Mouse (Mus musculus) hindbrain, embryonic 16.5 days (tissue): ENCODE measurements around the gene Ppm1m. TPM values are rescaled to one million over a fixed set of nuclear protein-coding genes. Genes with fewer than 3 reads are reported as not detected.

Experiments
- ATAC-seq: fragments of 200-750 bp; cut with Nextera tagmentation; 2 replicates; pipeline ENCODE4 v1.8.0; 2017; ENCODE audit warnings: moderate TSS enrichment, moderate library complexity
- H3K27ac ChIP-seq: fragments of 300-500 bp; sonication (generic); 2 replicates; pipeline ENCODE4 v1.5.1; 2014; ENCODE audit warnings: low read depth, mild to moderate bottlenecking, control low read depth, low read length, moderate library complexity
- H3K27me3 ChIP-seq: fragments of 300-500 bp; sonication (generic); replicated peaks from 2 replicates; pipeline ENCODE4 v1.6.1; 2014; ENCODE audit warnings: low read length; ENCODE audit not compliant: control insufficient read depth, insufficient read depth
- H3K36me3 ChIP-seq: fragments of 300-500 bp; sonication (generic); 2 replicates; pipeline ENCODE4 v1.6.1; 2014; ENCODE audit warnings: mild to moderate bottlenecking, low read length, moderate library complexity, mixed read lengths; ENCODE audit not compliant: control insufficient read depth, insufficient read depth
- H3K4me1 ChIP-seq: fragments of 300-500 bp; sonication (generic); 2 replicates; pipeline ENCODE4 v1.6.1; 2014; ENCODE audit warnings: low read depth, low read length; ENCODE audit not compliant: control insufficient read depth, insufficient read depth
- H3K4me2 ChIP-seq: fragments of 300-500 bp; sonication (generic); 2 replicates; pipeline ENCODE4 v1.6.1; 2014; ENCODE audit warnings: mild to moderate bottlenecking, low read length, control low read depth, moderate library complexity
- H3K4me3 ChIP-seq: fragments of 300-500 bp; sonication (generic); 2 replicates; pipeline ENCODE4 v1.5.1; 2014; ENCODE audit warnings: mild to moderate bottlenecking, low read length, control low read depth, moderate library complexity
- H3K9ac ChIP-seq: fragments of 300-500 bp; sonication (generic); 2 replicates; pipeline ENCODE4 v1.6.1; 2014; ENCODE audit warnings: low read depth, mild to moderate bottlenecking, control low read depth, low read length, moderate library complexity
- H3K9me3 ChIP-seq: fragments of 300-500 bp; sonication (generic); 2 replicates; pipeline ENCODE4 v1.6.1; 2014; ENCODE audit warnings: mild to moderate bottlenecking, low read length, moderate library complexity; ENCODE audit not compliant: control insufficient read depth
- WGBS: fragments of 180-500 bp; shearing (Covaris S2); extraction: QIAGEN DNeasy Blood & Tissue Kit; methylation state at CpG from one replicate; pipeline ENCODE4 v1.1.7; 2014; 5-methylcytosine and 5-hydroxymethylcytosine counted together
- polyA plus RNA-seq: library from polyadenylated mRNA; unstranded; fragments of >200 nt; fragmentation: Nextera tagmentation; extraction: Ambion mirVana; gene quantifications from 2 replicates; pipeline ENCODE4 v1.2.1, GENCODE M21; 2015

Ppm1m gene
- 20.9 TPM in 2 replicates for polyA plus RNA-seq

GRCm38 (mm10) chr9:106199535-106200272 is at the start of gene Ppm1m:
Gene Ppm1m, minus strand, starts transcription at chr9:106199746.
- no peaks in the 10 kb centered on the region for H3K27me3 ChIP-seq
- H3K9ac ChIP-seq: peak within 1 kb of the TSS; percentile 77
- peak within 1 kb of the TSS; percentile 77 for H3K4me2 ChIP-seq
- H3K36me3 ChIP-seq: no peaks in the 10 kb centered on the region
- no peak for ATAC-seq
- H3K27ac ChIP-seq: no peak within 1 kb of the TSS; the same call in 1 of the 2 replicates
- no peaks in the 10 kb centered on the region for H3K9me3 ChIP-seq
- peaks cover 28% of the 10 kb centered on the region for H3K4me1 ChIP-seq
- WGBS: 40% methylated on average over 18 of the region's 18 CpGs
- peak within 1 kb of the TSS; percentile 59 for H3K4me3 ChIP-seq

GRCm38 (mm10) chr9:106242813-106243488 is 43.4 kb upstream of the Ppm1m start:
- Histone ChIP-seq H3K4me2 (no peak overlapping the region), H3K36me3 (peaks cover 23% of the 10 kb centered on the region), H3K9me3 (no peaks in the 10 kb centered on the region), H3K27ac (no peak overlapping the region), H3K9ac (no peak overlapping the region), H3K4me1 (peaks cover 13% of the 10 kb centered on the region), H3K27me3 (no peaks in the 10 kb centered on the region), H3K4me3 (no peak overlapping the region)
- 80% methylated on average over 19 of the region's 19 CpGs for WGBS
- no peak for ATAC-seq

DNA sequence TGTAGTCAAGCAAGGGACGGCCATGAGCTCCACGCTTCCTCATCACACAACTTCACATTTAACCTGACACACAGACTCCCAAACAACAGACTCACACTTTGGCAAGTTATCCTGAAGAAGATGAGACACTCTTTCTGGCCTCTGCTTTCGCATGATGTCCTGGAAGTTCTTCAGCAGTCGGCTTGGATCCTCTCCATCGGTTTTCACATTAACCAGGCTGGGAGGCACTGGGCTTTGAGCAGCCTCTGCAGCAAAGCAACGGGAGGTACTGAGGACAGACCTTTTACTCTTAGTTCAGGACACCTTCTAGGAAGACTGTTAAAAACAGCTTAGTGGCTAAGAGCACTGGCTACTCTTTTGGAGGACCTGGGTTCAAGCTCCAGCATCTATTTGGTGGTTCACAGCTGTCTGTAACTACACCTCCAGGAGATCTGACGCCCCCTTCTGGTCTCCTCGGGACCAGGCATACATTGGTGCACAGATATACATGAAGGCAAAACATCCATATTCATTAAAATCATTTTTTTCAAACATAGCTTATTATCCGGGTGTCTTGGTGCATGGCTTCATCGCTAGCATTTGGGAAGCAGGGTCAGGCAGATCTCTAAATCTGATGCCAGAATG is 42.1 kb upstream of the Ppm1m start:
- H3K4me1 ChIP-seq: peaks cover 7% of the 10 kb centered on the region
- no peak overlapping the region for H3K4me2 ChIP-seq
- no peaks in the 10 kb centered on the region for H3K27me3 ChIP-seq
- H3K9me3 ChIP-seq: no peaks in the 10 kb centered on the region
- peaks cover 29% of the 10 kb centered on the region for H3K36me3 ChIP-seq
- no peak overlapping the region for H3K9ac ChIP-seq
- no peak for ATAC-seq
- H3K4me3 ChIP-seq: no peak overlapping the region
- 90% methylated on average over 10 of the region's 10 CpGs for WGBS
- H3K27ac ChIP-seq: no peak overlapping the region

GRCm38 (mm10) chr9:106237878-106238277 is 38.3 kb upstream of the Ppm1m start:
- Histone ChIP-seq H3K36me3 (peaks cover 57% of the 10 kb centered on the region), H3K27ac (no peak overlapping the region), H3K9me3 (no peaks in the 10 kb centered on the region), H3K4me1 (no peaks in the 10 kb centered on the region), H3K4me2 (no peak overlapping the region), H3K4me3 (no peak overlapping the region), H3K27me3 (no peaks in the 10 kb centered on the region), H3K9ac (no peak overlapping the region)
- WGBS: 90% methylated on average over 10 of the region's 10 CpGs
- ATAC-seq: no peak

DNA sequence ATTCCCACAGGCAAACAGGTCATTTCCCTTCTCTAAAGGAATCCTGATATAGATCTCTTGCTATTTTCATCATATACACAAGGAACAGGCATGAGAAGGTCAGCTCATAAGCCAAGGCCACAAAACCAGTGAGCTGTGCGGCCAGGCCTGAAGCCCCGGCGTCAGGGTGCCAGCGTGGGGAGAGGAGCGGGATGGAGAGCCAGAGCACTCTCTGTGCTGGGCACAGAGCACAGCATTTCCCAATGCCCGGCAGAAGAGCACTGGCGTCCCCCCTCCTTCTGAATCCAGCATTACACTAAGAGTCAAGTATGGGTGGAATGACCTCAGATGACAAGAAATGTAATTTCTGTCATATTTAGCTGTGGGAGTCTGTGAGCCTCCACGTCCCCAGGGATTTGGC is 37.9 kb upstream of the Ppm1m start:
- 91% methylated on average over 8 of the region's 8 CpGs for WGBS
- no peak overlapping the region for H3K9ac ChIP-seq
- H3K27ac ChIP-seq: no peak overlapping the region
- no peaks in the 10 kb centered on the region for H3K9me3 ChIP-seq
- H3K36me3 ChIP-seq: peaks cover 54% of the 10 kb centered on the region
- no peak overlapping the region for H3K4me2 ChIP-seq
- H3K4me1 ChIP-seq: no peaks in the 10 kb centered on the region
- H3K27me3 ChIP-seq: no peaks in the 10 kb centered on the region
- no peak overlapping the region for H3K4me3 ChIP-seq
- no peak for ATAC-seq

- WGBS: 87% methylated on average over 3 of the region's 3 CpGs
- ATAC-seq: no peak
- no peaks in the 10 kb centered on the region for H3K4me1 ChIP-seq
- H3K36me3 ChIP-seq: peaks cover 56% of the 10 kb centered on the region
- H3K9me3 ChIP-seq: no peaks in the 10 kb centered on the region
- H3K4me3 ChIP-seq: no peak overlapping the region
- no peak overlapping the region for H3K9ac ChIP-seq
- H3K27me3 ChIP-seq: no peaks in the 10 kb centered on the region
- no peak overlapping the region for H3K4me2 ChIP-seq
- H3K27ac ChIP-seq: no peak overlapping the region
Measured at GRCm38 (mm10) chr9:106236818-106237211, 37.3 kb upstream of the Ppm1m start.

DNA sequence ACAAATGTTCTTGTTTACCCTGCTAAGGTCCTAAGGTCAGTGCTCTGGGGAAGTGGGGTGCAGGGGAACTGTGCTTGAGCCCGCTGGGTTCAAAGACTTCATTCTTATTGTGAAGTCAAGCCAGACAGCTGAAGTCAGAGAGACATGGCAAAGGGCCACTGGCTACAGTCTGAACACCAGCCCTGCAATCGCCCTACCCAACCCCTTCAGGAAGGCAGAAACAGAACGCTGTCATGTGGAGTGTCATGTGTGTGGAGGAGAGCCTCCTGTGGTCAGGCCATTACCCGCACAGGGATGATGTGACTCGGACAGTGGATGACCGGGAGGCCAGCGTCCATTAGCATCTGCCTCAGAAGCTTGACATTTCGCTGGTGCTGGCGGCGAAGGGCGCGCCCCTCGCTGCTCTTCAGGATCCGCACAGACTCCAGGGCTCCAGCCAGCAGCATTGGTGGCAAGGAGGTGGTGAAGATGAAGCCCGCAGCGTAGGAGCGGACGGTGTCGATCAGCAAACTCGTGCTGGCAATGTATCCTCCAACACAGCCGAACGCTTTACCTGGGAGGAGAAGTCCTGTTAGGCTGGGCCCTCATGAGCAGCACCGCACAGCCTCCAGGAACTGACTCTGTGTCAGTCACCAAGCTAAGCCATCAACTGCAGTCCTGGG is 36.7 kb upstream of the Ppm1m start:
- Histone ChIP-seq H3K27me3 (no peaks in the 10 kb centered on the region), H3K4me3 (no peak overlapping the region), H3K9ac (no peak overlapping the region), H3K9me3 (no peaks in the 10 kb centered on the region), H3K27ac (no peak overlapping the region), H3K36me3 (peaks cover 56% of the 10 kb centered on the region), H3K4me1 (no peaks in the 10 kb centered on the region), H3K4me2 (no peak overlapping the region)
- WGBS: 86% methylated on average over 23 of the region's 23 CpGs
- ATAC-seq: no peak

DNA sequence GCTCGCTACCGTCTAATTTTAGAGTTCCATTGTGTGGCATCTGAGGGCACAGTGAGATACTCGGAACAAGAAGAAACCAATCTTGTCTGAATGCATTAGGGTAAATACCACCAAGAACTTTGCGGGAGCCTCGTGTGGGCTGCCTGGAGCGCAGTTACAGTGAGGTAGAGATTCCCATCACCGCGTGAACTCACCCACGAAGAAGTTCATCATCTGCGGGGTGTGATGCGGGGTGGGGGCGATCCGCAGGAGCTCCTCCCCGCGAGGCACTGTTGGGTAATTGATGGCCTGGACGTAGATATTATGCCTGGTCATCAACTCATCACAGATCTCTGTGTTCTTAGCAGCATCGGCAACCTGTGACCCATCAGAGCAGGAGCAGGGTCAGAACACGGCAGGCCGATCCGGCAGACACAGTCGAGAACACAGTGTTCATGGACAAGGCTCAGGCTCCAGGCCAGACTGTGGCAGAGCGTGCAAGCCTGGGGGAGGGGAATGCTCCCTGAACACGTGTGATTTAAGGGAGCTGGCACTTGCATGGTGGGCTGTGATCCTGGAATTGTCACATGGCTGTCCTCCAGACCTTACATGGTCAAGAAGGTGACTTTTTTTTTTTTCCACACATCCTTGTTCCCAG is 35.8 kb upstream of the Ppm1m start:
- H3K36me3 ChIP-seq: peaks cover 51% of the 10 kb centered on the region
- no peak overlapping the region for H3K4me2 ChIP-seq
- H3K4me1 ChIP-seq: no peaks in the 10 kb centered on the region
- H3K9ac ChIP-seq: no peak overlapping the region
- H3K27me3 ChIP-seq: no peaks in the 10 kb centered on the region
- H3K9me3 ChIP-seq: no peaks in the 10 kb centered on the region
- H3K27ac ChIP-seq: no peak overlapping the region
- no peak for ATAC-seq
- no peak overlapping the region for H3K4me3 ChIP-seq
- 88% methylated on average over 23 of the region's 23 CpGs for WGBS
